Mouse (Mus musculus) hindbrain, embryonic 14.5 days (tissue): ENCODE measurements around the gene Ldlr. TPM values are rescaled to one million over a fixed set of nuclear protein-coding genes. Genes with fewer than 3 reads are reported as not detected.
A peak's percentile ranks its signal among the peaks of the same experiment; 100 is the strongest.
"Not testable (repeated sequence)": the region's sequence is repeated elsewhere in the genome, so short reads cannot be mapped to it uniquely, and the experiment has no call there.

Experiments
- ATAC-seq: fragments of 200-750 bp; cut with Nextera tagmentation; 2 replicates; pipeline ENCODE4 v1.8.0; 2017; ENCODE audit warnings: moderate number of reproducible peaks, mild to moderate bottlenecking, moderate TSS enrichment, moderate library complexity; ENCODE audit not compliant: low FRiP score
- DNase-seq: peaks from one replicate; pipeline ENCODE4 v3.0.0-alpha.2; 2015; ENCODE audit warnings: low spot score
- H3K27ac ChIP-seq: fragments of 300-500 bp; sonication (generic); 2 replicates; pipeline ENCODE4 v1.5.1; 2014; ENCODE audit warnings: mild to moderate bottlenecking, moderate library complexity
- H3K27me3 ChIP-seq: fragments of 300-500 bp; sonication (generic); 2 replicates; pipeline ENCODE4 v1.6.1; 2014; ENCODE audit warnings: mild to moderate bottlenecking, low read length, mixed read lengths; ENCODE audit not compliant: control insufficient read depth, insufficient read depth
- H3K36me3 ChIP-seq: fragments of 300-500 bp; sonication (generic); replicated peaks from 2 replicates; pipeline ENCODE4 v1.6.1; 2014; ENCODE audit not compliant: control insufficient read depth, insufficient read depth
- H3K4me1 ChIP-seq: fragments of 300-500 bp; sonication (generic); replicated peaks from 2 replicates; pipeline ENCODE4 v1.6.1; 2014; ENCODE audit warnings: antibody characterized with exemption, low read length, mixed read lengths; ENCODE audit not compliant: control insufficient read depth, insufficient read depth
- H3K4me2 ChIP-seq: fragments of 300-500 bp; sonication (generic); replicated peaks from 2 replicates; pipeline ENCODE4 v1.6.1; 2014; ENCODE audit warnings: mild to moderate bottlenecking, moderate library complexity
- H3K4me3 ChIP-seq: fragments of 300-500 bp; sonication (generic); replicated peaks from 2 replicates; pipeline ENCODE4 v1.5.1; 2014; ENCODE audit warnings: mild to moderate bottlenecking, low read length
- H3K9ac ChIP-seq: fragments of 300-500 bp; sonication (generic); 2 replicates; pipeline ENCODE4 v1.6.1; 2014
- H3K9me3 ChIP-seq: fragments of 300-500 bp; sonication (generic); 2 replicates; pipeline ENCODE4 v1.6.1; 2016; ENCODE audit warnings: low read length; ENCODE audit not compliant: control insufficient read depth
- WGBS: fragments of 180-500 bp; shearing (Covaris S2); extraction: QIAGEN DNeasy Blood & Tissue Kit; methylation state at CpG from one replicate; pipeline ENCODE4 v1.1.7; 2014; 5-methylcytosine and 5-hydroxymethylcytosine counted together
- polyA plus RNA-seq: library from polyadenylated mRNA; unstranded; fragments of >200 nt; fragmentation: Nextera tagmentation; extraction: Ambion mirVana; gene quantifications from 2 replicates; pipeline ENCODE4 v1.2.1, GENCODE M21; 2014

The Ldlr gene
- polyA plus RNA-seq, 1 experiment from 2014 or later, result 7.3 TPM

DNA sequence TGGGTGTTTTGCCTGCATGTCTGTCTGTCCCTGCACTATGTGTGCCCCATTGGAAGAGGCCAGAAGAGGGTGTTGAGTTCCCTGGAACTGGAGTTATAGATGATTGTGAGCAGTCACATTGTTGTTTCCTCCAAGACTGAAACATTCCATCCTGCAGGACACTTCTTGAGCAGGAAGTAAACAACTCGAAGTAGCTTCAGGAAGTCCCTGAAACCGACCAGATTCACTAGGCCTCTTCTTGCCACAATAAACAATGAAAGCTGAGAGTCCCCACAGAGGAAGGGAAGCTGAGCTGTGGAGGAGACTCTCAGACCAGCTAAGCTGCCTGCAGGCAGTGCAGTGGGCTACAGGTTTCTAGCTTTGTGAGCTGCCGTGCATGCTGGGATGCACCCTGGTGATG lies 54.4 kb downstream of the Ldlr start:
- Histone ChIP-seq H3K27ac (no peak overlapping the region), H3K4me1 (no peaks in the 10 kb centered on the region), H3K36me3 (no peaks in the 10 kb centered on the region), H3K9me3 (no peaks in the 10 kb centered on the region), H3K4me2 (no peak overlapping the region), H3K9ac (no peak overlapping the region), H3K4me3 (no peak overlapping the region), H3K27me3 (no peaks in the 10 kb centered on the region)
- 91% methylated on average over 3 of the region's 3 CpGs for WGBS
- ATAC-seq (no peak), DNase-seq (no peak)

DNA sequence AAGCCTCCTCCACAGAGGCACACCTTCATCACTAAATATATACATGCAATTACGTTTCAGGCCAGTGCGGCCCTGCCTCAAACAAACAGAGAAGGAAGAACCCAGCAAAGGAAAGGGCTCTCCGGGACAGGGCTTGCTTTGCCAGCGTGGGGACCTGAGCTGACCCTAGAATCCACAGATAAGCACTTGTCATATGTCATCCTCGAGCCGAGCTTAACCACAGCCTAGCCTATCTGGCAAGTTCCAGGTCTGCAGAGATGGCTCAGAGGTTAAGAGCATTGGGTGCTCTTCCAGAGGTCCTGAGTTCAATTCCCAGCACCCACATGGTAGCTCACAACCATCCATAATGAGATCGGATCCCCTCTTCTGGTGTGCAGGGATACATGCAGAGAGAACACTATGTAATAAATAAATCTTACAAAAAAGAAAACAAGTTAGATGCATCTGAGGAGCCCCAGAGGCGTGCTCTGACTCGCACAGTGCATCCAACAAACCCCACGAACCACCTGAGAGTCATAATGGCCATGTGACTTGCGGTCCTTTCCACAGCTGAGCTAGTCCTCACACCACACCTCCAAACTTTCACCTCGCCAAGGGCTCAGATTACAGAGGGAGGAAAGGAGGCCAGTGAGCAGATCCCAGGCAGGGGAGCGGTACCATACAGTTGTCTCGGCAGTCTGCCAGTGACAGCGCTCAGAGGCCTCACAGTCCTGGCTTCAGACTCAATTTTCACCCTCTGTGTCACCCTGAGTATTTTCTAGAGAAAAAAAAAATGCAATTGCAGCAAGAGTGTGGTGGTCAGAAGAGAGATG lies 58.6 kb downstream of the Ldlr start:
- no peak overlapping the region for H3K4me3 ChIP-seq
- H3K9me3 ChIP-seq, result no peaks in the 10 kb centered on the region
- 86% methylated on average over 15 of the region's 15 CpGs for WGBS
- no peaks in the 10 kb centered on the region for H3K4me1 ChIP-seq
- no peak overlapping the region for H3K4me2 ChIP-seq
- H3K9ac ChIP-seq, result no peak overlapping the region
- no peaks in the 10 kb centered on the region for H3K27me3 ChIP-seq
- ATAC-seq (no peak), DNase-seq (no peak)
- H3K27ac ChIP-seq, result no peak overlapping the region
- no peaks in the 10 kb centered on the region for H3K36me3 ChIP-seq

DNA sequence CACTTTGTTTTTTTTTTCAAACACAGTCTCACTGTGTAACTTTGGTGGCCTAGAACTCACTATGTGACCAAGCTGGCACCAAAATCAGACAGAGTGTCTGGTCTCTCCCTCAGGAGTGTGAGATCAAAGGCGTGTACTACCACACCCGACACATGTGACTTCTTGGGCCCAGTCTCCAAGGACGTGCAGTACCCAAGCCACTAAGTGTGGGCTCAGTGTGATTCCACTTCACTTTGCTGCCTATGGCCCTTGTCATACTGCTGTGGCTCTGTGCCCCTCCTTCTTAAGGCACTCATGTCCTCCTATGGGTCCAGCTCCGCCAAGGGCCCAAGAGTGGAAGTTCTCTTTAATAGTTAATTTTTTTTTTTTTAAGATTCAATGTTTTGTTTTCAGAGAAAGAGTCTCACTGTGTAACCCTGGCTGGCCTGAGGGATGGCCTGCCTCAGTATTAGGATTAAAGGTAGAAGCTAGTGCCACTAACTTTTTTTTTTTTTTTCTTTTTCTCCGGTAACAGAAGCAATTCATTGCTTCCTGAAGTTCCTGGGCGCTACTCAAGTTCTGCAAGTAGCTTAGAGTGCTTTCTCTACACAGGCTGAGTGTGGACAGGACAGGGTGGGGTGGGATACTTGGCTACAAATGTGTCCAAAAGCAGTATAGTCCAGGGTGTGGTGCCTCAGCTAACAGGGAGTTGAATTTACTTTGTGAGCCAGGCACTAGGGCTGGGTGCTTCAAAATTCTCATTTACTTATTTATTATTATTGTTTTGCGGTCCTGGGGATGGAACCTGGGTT lies 61.4 kb downstream of the Ldlr start:
- WGBS, result 89% methylated on average over 7 of the region's 7 CpGs
- H3K27me3 ChIP-seq, result no peaks in the 10 kb centered on the region
- H3K4me2 ChIP-seq, result no peak overlapping the region
- H3K36me3 ChIP-seq, result no peaks in the 10 kb centered on the region
- H3K27ac ChIP-seq, result no peak overlapping the region
- no peaks in the 10 kb centered on the region for H3K4me1 ChIP-seq
- DNase-seq (no peak), ATAC-seq (no peak)
- H3K9me3 ChIP-seq, result no peaks in the 10 kb centered on the region
- no peak overlapping the region for H3K4me3 ChIP-seq
- H3K9ac ChIP-seq, result no peak overlapping the region

DNA sequence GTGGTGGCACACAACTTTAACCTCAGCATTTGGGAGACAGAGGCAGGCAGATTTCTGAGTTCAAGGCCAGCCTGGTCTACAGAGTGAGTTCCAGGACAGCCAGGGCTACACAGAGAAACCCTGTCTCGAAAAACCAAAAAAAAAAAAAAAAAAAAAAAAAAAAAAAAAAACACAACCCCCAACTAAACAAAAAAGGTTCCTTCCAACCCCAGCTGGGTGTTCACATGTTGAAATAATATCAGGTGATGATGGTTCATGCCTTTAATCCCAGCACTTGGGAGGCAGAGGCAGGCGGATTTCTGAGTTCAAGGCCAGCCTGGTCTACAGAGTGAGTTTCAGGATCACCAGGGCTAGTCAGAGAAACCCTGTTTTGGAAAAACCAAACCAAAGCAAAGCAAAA lies 63.0 kb downstream of the Ldlr start:
- H3K36me3 ChIP-seq, H3K4me2 ChIP-seq, H3K27ac ChIP-seq, H3K4me3 ChIP-seq, H3K9ac ChIP-seq, H3K27me3 ChIP-seq, H3K4me1 ChIP-seq, DNase-seq, H3K9me3 ChIP-seq, ATAC-seq: not testable (repeated sequence)
- 79% methylated on average over 1 of the region's 2 CpGs for WGBS

DNA sequence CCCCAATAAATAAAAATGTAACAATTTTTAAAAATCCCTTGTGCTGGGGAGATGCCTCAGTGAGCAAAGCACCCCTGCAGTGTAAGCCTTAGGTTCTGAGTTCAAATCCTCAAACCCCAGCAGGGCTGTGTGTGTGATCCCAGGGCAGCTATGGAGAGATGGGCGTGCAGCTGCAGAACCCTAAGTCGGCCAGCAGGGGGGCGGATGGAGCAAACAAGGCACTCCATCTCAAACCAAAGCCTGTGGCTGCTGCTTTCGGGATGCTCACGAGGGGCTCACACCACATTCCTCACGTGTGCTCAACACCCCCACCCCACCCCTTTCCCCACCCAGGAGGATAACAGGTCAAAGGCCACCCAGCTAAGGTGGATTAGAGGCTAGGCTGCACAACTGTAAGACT lies 63.6 kb downstream of the Ldlr start:
- peak; percentile 40; the same call in 1 of the 2 replicates for ATAC-seq

GRCm38 (mm10) chr9:21787654-21788053 lies 64.4 kb downstream of the Ldlr start:
- H3K9ac ChIP-seq, result no peak overlapping the region
- no peak overlapping the region for H3K4me2 ChIP-seq
- no peaks in the 10 kb centered on the region for H3K36me3 ChIP-seq
- no peaks in the 10 kb centered on the region for H3K27me3 ChIP-seq
- no peak overlapping the region for H3K27ac ChIP-seq
- ATAC-seq (no peak), DNase-seq (no peak)
- no peaks in the 10 kb centered on the region for H3K9me3 ChIP-seq
- no peaks in the 10 kb centered on the region for H3K4me1 ChIP-seq
- WGBS, result 88% methylated on average over 5 of the region's 5 CpGs
- no peak overlapping the region for H3K4me3 ChIP-seq

More for the DNA sequence above, 63.6 kb downstream of the Ldlr start:
- H3K27ac ChIP-seq, result no peak overlapping the region
- DNase-seq, result peak; percentile 64
- H3K9me3 ChIP-seq, result no peaks in the 10 kb centered on the region
- H3K27me3 ChIP-seq, result no peaks in the 10 kb centered on the region
- H3K4me3 ChIP-seq, result no peak overlapping the region
- H3K9ac ChIP-seq, result no peak overlapping the region
- H3K36me3 ChIP-seq, result no peaks in the 10 kb centered on the region
- no peak overlapping the region for H3K4me2 ChIP-seq
- WGBS, result 5% methylated on average over 6 of the region's 6 CpGs
- H3K4me1 ChIP-seq, result no peaks in the 10 kb centered on the region

GRCm38 (mm10) chr9:21788234-21788633 lies 65.0 kb downstream of the Ldlr start:
- WGBS, result 75% methylated on average over 9 of the region's 9 CpGs
- no peaks in the 10 kb centered on the region for H3K27me3 ChIP-seq
- DNase-seq (no peak), ATAC-seq (no peak)
- peaks cover 4% of the 10 kb centered on the region; the same call in 1 of the 2 replicates for H3K4me1 ChIP-seq
- H3K9me3 ChIP-seq, result no peaks in the 10 kb centered on the region
- no peaks in the 10 kb centered on the region for H3K36me3 ChIP-seq
- no peak overlapping the region for H3K4me2 ChIP-seq
- no peak overlapping the region for H3K27ac ChIP-seq
- no peak overlapping the region for H3K9ac ChIP-seq
- no peak overlapping the region for H3K4me3 ChIP-seq

DNA sequence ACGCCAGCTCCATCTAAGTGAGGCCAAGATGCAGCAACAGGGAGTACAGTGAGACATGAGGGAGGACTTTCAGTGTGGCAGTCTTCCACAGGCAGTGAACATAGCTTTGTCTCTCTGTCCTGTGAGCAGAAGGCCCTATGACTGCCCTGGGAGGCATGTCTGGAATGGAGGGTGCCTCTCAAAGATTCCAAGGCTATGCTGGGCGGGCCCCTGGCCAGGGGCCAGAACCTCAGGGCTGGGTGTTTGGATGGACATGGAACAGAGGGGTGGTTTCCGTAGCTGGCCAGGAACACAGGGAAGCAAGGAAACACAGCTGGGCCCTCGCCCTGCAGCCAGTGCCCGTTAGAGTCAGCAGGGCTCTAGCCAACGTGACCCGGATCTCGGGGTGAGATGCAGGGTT lies 68.6 kb downstream of the Ldlr start:
- Histone ChIP-seq H3K4me2 (no peak overlapping the region), H3K9ac (no peak overlapping the region), H3K36me3 (no peaks in the 10 kb centered on the region), H3K27me3 (no peaks in the 10 kb centered on the region), H3K27ac (no peak overlapping the region), H3K4me1 (peaks cover 4% of the 10 kb centered on the region; the same call in 1 of the 2 replicates), H3K9me3 (no peaks in the 10 kb centered on the region), H3K4me3 (no peak overlapping the region)
- ATAC-seq, result no peak
- WGBS, result 73% methylated on average over 8 of the region's 8 CpGs
- no peak for DNase-seq

DNA sequence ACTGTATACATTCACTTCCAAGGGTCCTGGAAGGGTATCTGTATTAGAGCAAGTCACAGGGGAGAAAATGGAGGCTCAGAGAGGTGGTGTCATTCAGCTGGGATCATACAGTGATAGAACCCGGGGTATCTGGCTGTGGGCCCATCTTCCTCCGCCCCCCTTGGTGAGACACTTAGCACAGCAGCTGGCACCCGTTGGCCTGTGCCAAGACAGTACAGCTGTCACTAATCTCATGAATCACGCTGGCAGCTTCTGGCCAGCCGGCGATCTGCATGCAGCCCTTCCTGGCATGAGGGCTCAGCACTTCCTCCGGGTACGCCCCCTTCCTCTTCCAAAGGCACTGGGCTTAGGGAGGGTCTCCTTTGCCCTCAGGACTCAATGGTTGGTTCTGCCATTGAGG lies 69.4 kb downstream of the Ldlr start:
- Histone ChIP-seq H3K4me3 (no peak overlapping the region), H3K4me2 (no peak overlapping the region), H3K27me3 (no peaks in the 10 kb centered on the region), H3K27ac (no peak overlapping the region), H3K4me1 (peaks cover 4% of the 10 kb centered on the region; the same call in 1 of the 2 replicates), H3K36me3 (no peaks in the 10 kb centered on the region), H3K9ac (no peak overlapping the region), H3K9me3 (no peaks in the 10 kb centered on the region)
- ATAC-seq, result peak; percentile 73
- WGBS, result 35% methylated on average over 8 of the region's 8 CpGs
- peak; percentile 52 for DNase-seq
